Mouse (Mus musculus): Measurements from ENCODE around the gene Cfl1. TPM values are rescaled to one million over a fixed set of nuclear protein-coding genes. Genes with fewer than 3 reads are reported as not detected.

Gene Cfl1
- 3,452 and 3,520 TPM in 2 replicates for polyA plus RNA-seq (2015; fragmentation: Nextera tagmentation; extraction: Ambion mirVana)

- Histone ChIP-seq H3K4me1 (peaks cover 49% of the 10 kb centered on the region), H3K27ac (peak within 1 kb of the TSS; percentile 100), H3K9ac (peak within 1 kb of the TSS; percentile 98), H3K27me3 (no peaks in the 10 kb centered on the region), H3K4me3 (peak within 1 kb of the TSS; percentile 96), H3K4me2 (peak within 1 kb of the TSS; percentile 86), H3K9me3 (replicated peaks) (no peaks in the 10 kb centered on the region), H3K36me3 (ENCODE audit: poor library complexity, severe bottlenecking) (peaks cover 41% of the 10 kb centered on the region)
- ATAC-seq = peak; percentile 77
- under 1% methylated on average over 62 of the region's 62 CpGs for WGBS
Measured at GRCm38 (mm10) chr19:5490313-5490897, at the start of gene Cfl1. Gene Cfl1, plus strand, starts transcription at chr19:5490455.

- no peak for ATAC-seq
- peaks cover 6% of the 10 kb centered on the region; the same call in 1 of the 2 replicates for H3K9me3 ChIP-seq (replicated peaks)
- 73% methylated on average over 9 of the region's 9 CpGs for WGBS
Measured at GRCm38 (mm10) chr19:5444371-5444908, 45.8 kb upstream of the Cfl1 start.

GRCm38 (mm10) chr19:5444954-5445353 lies 45.3 kb upstream of the Cfl1 start:
- Histone ChIP-seq H3K9me3 (replicated peaks) (peaks cover 6% of the 10 kb centered on the region; the same call in 1 of the 2 replicates), H3K4me1 (peaks cover 17% of the 10 kb centered on the region), H3K27ac (no peak overlapping the region), H3K27me3 (peaks cover 52% of the 10 kb centered on the region), H3K4me3 (no peak overlapping the region), H3K4me2 (no peak overlapping the region), H3K36me3 (ENCODE audit: poor library complexity, severe bottlenecking) (no peaks in the 10 kb centered on the region), H3K9ac (no peak overlapping the region)
- WGBS = 37% methylated on average over 7 of the region's 7 CpGs
- ATAC-seq = no peak

More at GRCm38 (mm10) chr19:5444371-5444908, 45.8 kb upstream of the Cfl1 start:
- H3K4me2 ChIP-seq = no peak overlapping the region
- no peak overlapping the region for H3K9ac ChIP-seq
- peaks cover 47% of the 10 kb centered on the region for H3K27me3 ChIP-seq
- peaks cover 17% of the 10 kb centered on the region for H3K4me1 ChIP-seq
- H3K36me3 ChIP-seq (ENCODE audit: poor library complexity, severe bottlenecking) = no peaks in the 10 kb centered on the region
- H3K27ac ChIP-seq = no peak overlapping the region
- no peak overlapping the region for H3K4me3 ChIP-seq

DNA sequence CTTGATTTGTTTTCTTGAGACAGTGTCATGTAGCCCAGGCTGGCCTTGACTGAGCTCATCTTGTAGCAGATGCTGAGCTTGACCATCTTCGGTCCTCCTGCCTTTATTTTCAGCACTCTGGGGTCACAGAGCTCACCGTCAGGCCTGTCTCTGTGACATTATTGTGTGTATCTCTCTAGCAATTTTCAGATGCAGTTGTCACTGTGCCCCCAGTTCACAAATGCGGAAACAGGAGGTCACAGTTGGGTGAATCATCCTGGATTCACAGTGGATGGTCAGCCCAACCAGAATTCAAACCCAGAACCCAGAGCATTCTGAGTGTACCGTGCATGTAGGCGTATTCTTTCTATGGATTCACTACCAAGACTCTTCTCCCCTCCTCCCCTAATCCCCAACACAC lies 44.5 kb upstream of the Cfl1 start:
- Histone ChIP-seq H3K36me3 (ENCODE audit: poor library complexity, severe bottlenecking) (no peaks in the 10 kb centered on the region), H3K9me3 (replicated peaks) (no peaks in the 10 kb centered on the region), H3K27me3 (peaks cover 60% of the 10 kb centered on the region), H3K4me2 (no peak overlapping the region), H3K27ac (no peak overlapping the region), H3K4me3 (no peak overlapping the region), H3K4me1 (peaks cover 17% of the 10 kb centered on the region), H3K9ac (no peak overlapping the region)
- WGBS = 90% methylated on average over 5 of the region's 5 CpGs
- no peak for ATAC-seq

DNA sequence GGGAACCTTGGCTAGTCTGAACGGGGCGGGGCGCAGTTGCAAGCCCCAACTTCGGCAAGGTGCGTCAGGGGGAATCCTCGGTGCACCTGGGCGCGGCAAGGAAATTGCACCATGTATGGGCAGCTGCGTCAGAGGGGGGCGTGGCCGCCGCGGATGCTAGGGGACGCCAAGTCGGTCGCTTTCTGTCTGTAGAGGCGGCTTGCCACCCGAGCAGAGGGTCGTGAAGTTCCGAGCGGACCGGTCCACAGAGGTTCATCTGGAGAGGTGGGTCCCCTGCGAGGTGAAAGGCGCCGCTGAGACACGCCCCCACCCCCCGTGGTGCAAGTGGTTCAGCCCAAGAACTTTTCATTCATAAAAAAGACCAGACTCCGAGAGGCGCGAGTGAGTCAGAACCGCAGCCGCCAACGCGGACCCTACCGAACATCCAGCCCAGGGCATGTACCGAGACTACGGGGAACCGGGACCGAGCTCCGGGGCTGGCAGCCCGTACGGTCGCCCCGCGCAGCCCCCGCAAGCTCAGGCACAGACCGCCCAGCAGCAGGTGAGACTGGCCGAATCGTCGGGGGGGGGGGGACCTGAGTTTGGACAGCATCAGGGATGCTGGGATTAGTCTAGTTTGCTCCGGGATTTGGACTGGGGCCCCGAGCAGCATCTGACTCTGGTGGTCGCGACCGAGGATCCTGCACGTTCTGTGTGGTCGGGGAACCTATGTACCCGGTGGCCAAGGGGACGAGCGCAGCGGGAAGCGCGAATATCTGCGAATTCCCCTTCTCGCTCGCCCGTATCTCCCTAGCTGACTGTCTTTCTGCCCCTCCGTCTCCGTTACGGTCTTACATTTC lies 42.5 kb upstream of the Cfl1 start, which contains the start of gene Fosl1:
Gene Fosl1 (plus strand): TSS at position 33 of the 839 bp plus-strand sequence.
- H3K4me3 ChIP-seq = peak within 1 kb of the TSS; percentile 53
- H3K4me1 ChIP-seq = peaks cover 17% of the 10 kb centered on the region
- peaks cover 67% of the 10 kb centered on the region for H3K27me3 ChIP-seq
- H3K9me3 ChIP-seq (replicated peaks) = no peaks in the 10 kb centered on the region
- peak within 1 kb of the TSS; percentile 95 for H3K4me2 ChIP-seq
- H3K9ac ChIP-seq = peak within 1 kb of the TSS; percentile 61
- 1% methylated on average over 70 of the region's 70 CpGs for WGBS
- no peaks in the 10 kb centered on the region for H3K36me3 ChIP-seq (ENCODE audit: poor library complexity, severe bottlenecking)
- no peak within 1 kb of the TSS for H3K27ac ChIP-seq
- ATAC-seq = peak; percentile 70

GRCm38 (mm10) chr19:5448354-5449150 lies 41.7 kb upstream of the Cfl1 start:
- Histone ChIP-seq H3K27ac (no peak overlapping the region), H3K27me3 (peaks cover 67% of the 10 kb centered on the region), H3K4me1 (peaks cover 17% of the 10 kb centered on the region), H3K4me2 (peak overlapping the region; percentile 95), H3K9ac (0 out of 2 replicates have a peak overlapping the region, but pooled peaks have one; percentile 61), H3K9me3 (replicated peaks) (no peaks in the 10 kb centered on the region), H3K36me3 (ENCODE audit: poor library complexity, severe bottlenecking) (no peaks in the 10 kb centered on the region), H3K4me3 (peak overlapping the region; percentile 53)
- WGBS = 7% methylated on average over 36 of the region's 36 CpGs
- no peak for ATAC-seq

GRCm38 (mm10) chr19:5449673-5450072 lies 40.6 kb upstream of the Cfl1 start:
- H3K36me3 ChIP-seq (ENCODE audit: poor library complexity, severe bottlenecking) = 0 out of 2 replicates have a peak, but pooled peaks cover 9% of the 10 kb centered on the region
- H3K4me3 ChIP-seq = no peak overlapping the region
- peaks cover 67% of the 10 kb centered on the region for H3K27me3 ChIP-seq
- no peak overlapping the region for H3K9ac ChIP-seq
- ATAC-seq = no peak
- no peak overlapping the region for H3K4me2 ChIP-seq
- WGBS = 84% methylated on average over 3 of the region's 3 CpGs
- H3K4me1 ChIP-seq = peaks cover 23% of the 10 kb centered on the region
- no peak overlapping the region for H3K27ac ChIP-seq
- H3K9me3 ChIP-seq (replicated peaks) = no peaks in the 10 kb centered on the region

DNA sequence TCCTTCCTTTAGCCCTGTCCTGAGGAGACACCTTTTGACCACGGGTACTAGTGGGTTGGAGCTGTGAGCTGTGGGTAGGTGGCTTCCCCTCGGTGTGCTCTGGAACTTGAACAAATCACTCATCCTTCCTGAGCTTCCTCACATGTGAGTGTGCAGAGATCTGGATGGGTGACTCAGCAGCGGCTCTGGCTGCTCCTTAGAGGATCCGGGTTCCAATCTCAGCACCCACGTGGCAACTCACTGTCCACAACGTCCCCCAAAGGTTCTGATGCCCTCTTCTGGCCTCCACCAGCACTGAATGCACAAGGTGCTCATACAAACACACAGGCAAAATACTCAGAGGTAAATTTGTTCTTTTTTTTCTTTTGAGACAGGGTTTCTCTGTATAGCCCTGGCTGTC lies 38.5 kb upstream of the Cfl1 start:
- no peak overlapping the region for H3K27ac ChIP-seq
- H3K36me3 ChIP-seq (ENCODE audit: poor library complexity, severe bottlenecking) = 0 out of 2 replicates have a peak, but pooled peaks cover 9% of the 10 kb centered on the region
- H3K4me3 ChIP-seq = no peak overlapping the region
- no peak overlapping the region for H3K9ac ChIP-seq
- 82% methylated on average over 6 of the region's 6 CpGs for WGBS
- ATAC-seq = no peak
- peaks cover 47% of the 10 kb centered on the region for H3K27me3 ChIP-seq
- peaks cover 44% of the 10 kb centered on the region for H3K4me1 ChIP-seq
- no peak overlapping the region for H3K4me2 ChIP-seq
- H3K9me3 ChIP-seq (replicated peaks) = no peaks in the 10 kb centered on the region

- H3K27me3 ChIP-seq = peaks cover 19% of the 10 kb centered on the region
- H3K36me3 ChIP-seq (ENCODE audit: poor library complexity, severe bottlenecking) = 0 out of 2 replicates have a peak, but pooled peaks cover 9% of the 10 kb centered on the region
- no peaks in the 10 kb centered on the region for H3K9me3 ChIP-seq (replicated peaks)
- WGBS = 84% methylated on average over 12 of the region's 12 CpGs
- peaks cover 36% of the 10 kb centered on the region for H3K4me1 ChIP-seq
- peak overlapping the region; percentile 99 for H3K4me2 ChIP-seq
- no peak overlapping the region for H3K27ac ChIP-seq
- no peak for ATAC-seq
- 0 out of 2 replicates have a peak overlapping the region, but pooled peaks have one; percentile 22 for H3K9ac ChIP-seq
- peak overlapping the region; percentile 77; the same call in 1 of the 2 replicates for H3K4me3 ChIP-seq
Measured at GRCm38 (mm10) chr19:5455037-5455436, 35.2 kb upstream of the Cfl1 start.

DNA sequence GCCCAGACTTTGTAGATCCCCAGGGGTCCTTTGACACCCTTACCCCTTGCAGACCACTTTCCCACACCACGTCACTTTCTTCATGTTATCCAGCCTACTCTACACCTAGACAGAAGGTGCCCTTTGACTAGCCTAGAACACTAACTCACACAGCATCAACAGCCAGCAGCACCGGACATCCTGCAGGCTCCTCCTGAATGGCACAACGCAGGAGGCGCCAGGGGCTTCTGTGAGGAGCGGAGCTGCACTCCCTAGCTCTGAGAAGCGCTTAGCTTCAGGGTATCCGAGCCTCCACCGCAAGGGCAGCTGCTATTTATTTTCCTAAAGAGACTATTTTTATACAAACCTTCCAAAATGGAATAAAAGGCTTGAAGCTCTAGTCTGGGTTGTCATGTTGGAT lies 34.7 kb upstream of the Cfl1 start:
- Histone ChIP-seq H3K4me1 (peaks cover 37% of the 10 kb centered on the region), H3K27me3 (peaks cover 13% of the 10 kb centered on the region), H3K4me3 (peak overlapping the region; percentile 77), H3K4me2 (peak overlapping the region; percentile 99), H3K36me3 (ENCODE audit: poor library complexity, severe bottlenecking) (0 out of 2 replicates have a peak, but pooled peaks cover 9% of the 10 kb centered on the region), H3K9me3 (replicated peaks) (no peaks in the 10 kb centered on the region), H3K9ac (0 out of 2 replicates have a peak overlapping the region, but pooled peaks have one; percentile 22), H3K27ac (peak overlapping the region; percentile 14; the same call in 1 of the 2 replicates)
- WGBS = 69% methylated on average over 8 of the region's 8 CpGs
- ATAC-seq = no peak

DNA sequence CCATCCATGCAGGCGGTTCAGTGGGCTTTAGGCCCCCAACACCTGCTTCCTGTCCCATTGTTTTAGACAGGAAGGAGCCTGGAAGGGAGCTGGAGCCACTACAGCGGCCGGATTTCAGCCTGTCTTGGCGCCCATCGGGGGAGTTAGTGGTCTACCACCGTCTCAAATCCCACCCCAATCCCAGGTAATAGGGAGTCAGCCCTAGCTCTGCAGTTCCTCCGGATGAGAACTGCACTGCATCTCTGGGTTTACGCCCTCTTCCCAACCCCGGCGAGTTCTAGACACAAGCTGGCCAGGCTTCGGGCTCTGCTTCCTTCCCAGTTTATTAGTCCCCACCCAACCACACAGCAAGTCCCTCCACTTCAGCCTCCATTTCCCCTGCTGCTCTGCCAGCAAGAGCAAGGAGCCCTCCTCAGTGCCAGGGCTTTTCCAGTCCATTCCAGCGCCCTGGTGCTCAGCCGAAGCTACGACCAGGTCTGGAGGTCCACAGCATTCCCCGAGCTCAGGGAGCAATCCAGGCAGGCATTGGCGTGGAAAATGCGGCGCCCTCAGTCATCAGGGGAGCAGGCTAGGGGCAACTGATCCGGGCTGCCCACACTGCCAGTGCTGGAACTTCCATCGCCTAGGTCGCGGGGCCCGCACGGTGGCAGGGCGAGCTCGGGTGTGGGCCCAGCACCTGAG lies 33.9 kb upstream of the Cfl1 start:
- 0 out of 2 replicates have a peak, but pooled peaks cover 9% of the 10 kb centered on the region for H3K36me3 ChIP-seq (ENCODE audit: poor library complexity, severe bottlenecking)
- peak overlapping the region; percentile 99 for H3K4me2 ChIP-seq
- H3K9ac ChIP-seq = peak overlapping the region; percentile 89
- H3K4me3 ChIP-seq = peak overlapping the region; percentile 77
- no peaks in the 10 kb centered on the region for H3K9me3 ChIP-seq (replicated peaks)
- peak overlapping the region; percentile 96 for H3K27ac ChIP-seq
- peaks cover 43% of the 10 kb centered on the region for H3K4me1 ChIP-seq
- ATAC-seq = no peak
- 5% methylated on average over 26 of the region's 26 CpGs for WGBS
- peaks cover 6% of the 10 kb centered on the region; the same call in 1 of the 2 replicates for H3K27me3 ChIP-seq

Data from forebrain, embryonic 13.5 days (tissue).